Mouse (Mus musculus): ENCODE data around the gene Rnf123. TPM values are rescaled to one million over a fixed set of nuclear protein-coding genes. Genes with fewer than 3 reads are reported as not detected.

Gene Rnf123
- polyA plus RNA-seq, 1 experiment from 2014 or later: 37.5 TPM

DNA sequence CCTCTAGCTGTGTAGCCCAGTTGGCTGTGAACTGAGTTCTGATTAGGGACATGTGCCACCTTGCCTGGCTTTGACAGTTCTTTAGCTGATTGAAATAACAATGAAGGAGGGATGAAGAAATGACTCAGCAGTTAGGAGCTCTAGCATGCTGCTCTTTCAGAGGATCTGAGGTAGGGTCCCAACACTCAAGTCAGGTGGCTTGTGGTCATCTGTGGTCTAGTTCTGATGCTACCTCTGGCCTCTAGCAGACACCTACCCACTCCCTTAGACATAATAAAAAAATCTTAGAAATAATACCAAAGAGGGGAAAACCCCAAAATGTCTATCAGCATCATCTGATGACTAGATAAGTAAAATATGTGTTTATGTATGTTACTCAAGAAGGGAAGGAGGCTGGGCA is 72.8 kb downstream of the Rnf123 start:
- no peaks in the 10 kb centered on the region for H3K4me1 ChIP-seq (ENCODE audit: control insufficient read depth, insufficient read depth, low read length)
- no peaks in the 10 kb centered on the region for H3K9me3 ChIP-seq (replicated peaks; ENCODE audit: control insufficient read depth, low read length)
- no peak for ATAC-seq
- H3K36me3 ChIP-seq (ENCODE audit: control insufficient read depth, insufficient read depth, low read length): peaks cover 5% of the 10 kb centered on the region; the same call in 1 of the 2 replicates
- no peak overlapping the region for H3K27ac ChIP-seq (ENCODE audit: low read depth, low read length)
- DNase-seq (ENCODE audit: low spot score): no peak
- no peaks in the 10 kb centered on the region for H3K27me3 ChIP-seq (replicated peaks; ENCODE audit: control insufficient read depth, insufficient read depth, low read length)
- H3K4me3 ChIP-seq (ENCODE audit: low read depth, low read length): no peak overlapping the region
- H3K4me2 ChIP-seq (ENCODE audit: low read length): no peak overlapping the region
- H3K9ac ChIP-seq (ENCODE audit: low read length): no peak overlapping the region

DNA sequence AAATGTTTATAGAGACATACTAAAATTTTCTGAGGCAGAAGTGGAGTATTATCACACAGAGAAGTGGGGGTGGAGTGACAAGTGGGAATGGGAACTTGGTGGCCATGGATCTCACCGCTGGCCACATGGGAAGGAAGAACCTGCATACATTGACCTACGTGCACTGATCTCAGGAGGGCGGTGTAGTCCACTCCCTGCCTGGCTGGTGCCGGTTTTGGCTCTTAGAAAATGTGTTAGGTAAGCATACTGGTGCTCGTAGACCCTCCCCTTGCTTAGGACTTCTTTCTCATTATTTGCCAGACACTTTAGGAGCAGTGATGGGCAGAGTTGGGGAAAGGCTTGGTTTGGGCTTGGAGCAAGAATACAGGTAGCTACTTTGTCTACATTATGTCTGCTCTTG is 75.1 kb downstream of the Rnf123 start:
- Histone ChIP-seq H3K4me3 (ENCODE audit: low read depth, low read length) (no peak overlapping the region), H3K27ac (ENCODE audit: low read depth, low read length) (no peak overlapping the region), H3K9me3 (replicated peaks; ENCODE audit: control insufficient read depth, low read length) (no peaks in the 10 kb centered on the region), H3K4me1 (ENCODE audit: control insufficient read depth, insufficient read depth, low read length) (peaks cover 10% of the 10 kb centered on the region), H3K27me3 (replicated peaks; ENCODE audit: control insufficient read depth, insufficient read depth, low read length) (no peaks in the 10 kb centered on the region), H3K36me3 (ENCODE audit: control insufficient read depth, insufficient read depth, low read length) (peaks cover 8% of the 10 kb centered on the region; the same call in 1 of the 2 replicates), H3K4me2 (ENCODE audit: low read length) (no peak overlapping the region), H3K9ac (ENCODE audit: low read length) (no peak overlapping the region)
- no peak for ATAC-seq
- WGBS: 93% methylated on average over 5 of the region's 5 CpGs
- DNase-seq (ENCODE audit: low spot score): no peak

- peak overlapping the region; percentile 94 for H3K27ac ChIP-seq (ENCODE audit: low read depth, low read length)
- no peaks in the 10 kb centered on the region for H3K27me3 ChIP-seq (replicated peaks; ENCODE audit: control insufficient read depth, insufficient read depth, low read length)
- no peaks in the 10 kb centered on the region for H3K9me3 ChIP-seq (replicated peaks; ENCODE audit: control insufficient read depth, low read length)
- H3K4me1 ChIP-seq (ENCODE audit: control insufficient read depth, insufficient read depth, low read length): peaks cover 15% of the 10 kb centered on the region
- ATAC-seq (no peak), DNase-seq (ENCODE audit: low spot score) (peak; percentile 42)
- H3K36me3 ChIP-seq (ENCODE audit: control insufficient read depth, insufficient read depth, low read length): peaks cover 3% of the 10 kb centered on the region; the same call in 1 of the 2 replicates
- peak overlapping the region; percentile 83 for H3K4me2 ChIP-seq (ENCODE audit: low read length)
- peak overlapping the region; percentile 97 for H3K4me3 ChIP-seq (ENCODE audit: low read depth, low read length)
- peak overlapping the region; percentile 97 for H3K9ac ChIP-seq (ENCODE audit: low read length)
- WGBS: 13% methylated on average over 8 of the region's 8 CpGs
Measured at GRCm38 (mm10) chr9:108003531-108003890, 79.6 kb downstream of the Rnf123 start.

DNA sequence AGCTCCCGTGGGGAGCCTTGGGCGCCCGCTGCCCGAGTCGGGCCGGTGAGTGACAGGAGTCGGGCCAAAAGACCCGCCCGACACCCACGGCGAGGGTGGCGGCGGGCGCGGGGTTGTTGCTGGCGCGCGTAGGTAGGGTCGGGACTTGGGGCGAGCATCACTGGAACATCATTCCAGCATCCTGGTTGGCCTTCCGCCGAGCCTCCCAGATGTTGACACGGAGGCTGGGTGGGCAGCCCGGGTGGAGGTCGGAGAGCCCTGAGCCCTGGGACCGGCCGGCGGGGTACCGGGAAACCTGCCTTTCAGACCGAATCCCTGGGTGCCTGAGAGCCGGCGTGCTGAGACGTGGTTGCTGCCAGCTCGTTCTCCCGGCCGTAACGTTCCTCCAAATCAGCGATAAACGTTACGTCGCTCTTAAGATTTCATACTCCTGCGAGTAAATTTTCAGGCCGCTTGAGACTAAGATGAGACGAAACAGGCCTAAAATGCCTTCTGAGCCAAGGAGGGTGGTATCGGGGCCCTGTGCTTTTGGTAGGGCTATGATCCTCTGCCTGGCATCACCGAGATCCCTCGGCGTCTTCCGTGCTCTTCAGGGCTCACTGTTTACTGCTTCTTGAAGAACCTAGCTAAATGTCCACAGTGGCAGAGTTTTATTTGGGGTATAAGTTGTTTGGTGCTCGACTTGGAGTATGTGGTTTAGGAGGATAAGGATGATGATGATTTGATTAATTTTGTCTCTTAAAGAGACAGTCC is 80.2 kb downstream of the Rnf123 start:
- peak; percentile 57 for ATAC-seq

DNA sequence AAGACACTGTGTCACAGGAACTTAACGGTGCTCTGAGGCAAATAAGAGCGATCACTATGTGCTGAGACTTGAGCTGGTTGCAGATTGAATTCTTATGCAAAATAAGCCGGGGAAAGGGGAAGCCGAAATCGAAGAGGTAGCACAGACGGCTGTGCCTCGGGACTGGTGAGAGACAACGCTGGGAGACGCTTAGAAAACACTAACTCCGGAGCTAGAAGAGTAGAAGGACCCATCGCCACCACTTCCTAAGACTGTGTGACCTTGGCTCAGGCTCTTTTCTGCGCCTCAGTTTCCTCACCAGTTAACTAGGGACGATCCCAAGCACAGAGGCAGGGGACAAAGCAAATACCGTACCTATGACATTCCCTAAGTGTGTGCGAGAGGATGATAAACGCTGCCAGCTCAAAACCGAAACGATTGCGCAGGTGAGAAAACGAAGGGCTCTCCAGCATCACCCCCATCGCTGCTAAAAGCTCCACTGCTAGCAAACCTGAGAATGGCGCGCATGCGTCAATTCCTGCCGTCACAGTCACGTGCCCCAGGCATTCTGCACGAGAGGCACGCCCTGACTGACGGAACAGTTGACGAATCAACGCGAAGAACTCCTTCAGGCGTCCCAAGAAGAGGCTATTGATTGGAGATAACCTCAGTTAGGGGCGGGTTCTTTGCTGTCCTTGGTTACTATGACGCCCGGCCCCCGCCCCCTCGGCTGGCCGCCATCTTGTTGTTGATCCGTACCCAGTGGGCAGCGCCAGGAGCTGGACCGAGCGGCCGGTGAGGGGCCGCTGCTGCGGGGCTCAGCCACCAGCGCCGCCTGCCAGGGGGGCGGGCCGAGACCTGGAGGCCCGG is 81.0 kb downstream of the Rnf123 start, which contains the start of gene Ip6k1:
TSS of gene Ip6k1 (plus strand) at position 580 of the 849 bp plus-strand sequence.
- H3K27me3 ChIP-seq (replicated peaks; ENCODE audit: control insufficient read depth, insufficient read depth, low read length): no peaks in the 10 kb centered on the region
- H3K9me3 ChIP-seq (replicated peaks; ENCODE audit: control insufficient read depth, low read length): no peaks in the 10 kb centered on the region
- H3K4me2 ChIP-seq (ENCODE audit: low read length): peak within 1 kb of the TSS; percentile 83
- H3K36me3 ChIP-seq (ENCODE audit: control insufficient read depth, insufficient read depth, low read length): peaks cover 3% of the 10 kb centered on the region; the same call in 1 of the 2 replicates
- H3K27ac ChIP-seq (ENCODE audit: low read depth, low read length): peak within 1 kb of the TSS; percentile 94
- ATAC-seq (peak; percentile 100), DNase-seq (ENCODE audit: low spot score) (peak; percentile 100)
- H3K9ac ChIP-seq (ENCODE audit: low read length): peak within 1 kb of the TSS; percentile 97
- peaks cover 15% of the 10 kb centered on the region for H3K4me1 ChIP-seq (ENCODE audit: control insufficient read depth, insufficient read depth, low read length)
- peak within 1 kb of the TSS; percentile 97 for H3K4me3 ChIP-seq (ENCODE audit: low read depth, low read length)
- WGBS: under 1% methylated on average over 51 of the region's 51 CpGs

More for the DNA sequence above, 80.2 kb downstream of the Rnf123 start:
- H3K9me3 ChIP-seq (replicated peaks; ENCODE audit: control insufficient read depth, low read length): no peaks in the 10 kb centered on the region
- DNase-seq (ENCODE audit: low spot score): peak; percentile 24
- WGBS: under 1% methylated on average over 50 of the region's 50 CpGs
- peak overlapping the region; percentile 97 for H3K9ac ChIP-seq (ENCODE audit: low read length)
- H3K4me3 ChIP-seq (ENCODE audit: low read depth, low read length): peak overlapping the region; percentile 97
- peak overlapping the region; percentile 83 for H3K4me2 ChIP-seq (ENCODE audit: low read length)
- peaks cover 3% of the 10 kb centered on the region; the same call in 1 of the 2 replicates for H3K36me3 ChIP-seq (ENCODE audit: control insufficient read depth, insufficient read depth, low read length)
- H3K27ac ChIP-seq (ENCODE audit: low read depth, low read length): peak overlapping the region; percentile 94
- no peaks in the 10 kb centered on the region for H3K27me3 ChIP-seq (replicated peaks; ENCODE audit: control insufficient read depth, insufficient read depth, low read length)
- peaks cover 15% of the 10 kb centered on the region for H3K4me1 ChIP-seq (ENCODE audit: control insufficient read depth, insufficient read depth, low read length)

Small RNA genes lying within 50 kb of the gene (microRNA-seq; reads per million reads assigned to microRNA genes)
- not detected for gene Gm47303
- gene Mir7088: not detected

Other genes starting within 250 kb of the Rnf123 start
- 69.4 and 89.9 TPM in 2 replicates for gene Rbm6, start 210.1 kb downstream of the Rnf123 start, polyA plus RNA-seq (2014; fragmentation: Nextera tagmentation; extraction: Ambion mirVana)
- 23.5 and 27.2 TPM in 2 replicates for gene Mon1a, start 195.2 kb downstream of the Rnf123 start, polyA plus RNA-seq (2014; fragmentation: Nextera tagmentation; extraction: Ambion mirVana)
- 0.23 and 1.2 TPM in 2 replicates for gene Mst1r, start 176.5 kb downstream of the Rnf123 start, polyA plus RNA-seq (2014; fragmentation: Nextera tagmentation; extraction: Ambion mirVana)
- gene Actl11, start 154.9 kb downstream of the Rnf123 start, polyA plus RNA-seq (2014; fragmentation: Nextera tagmentation; extraction: Ambion mirVana): not detected in 2 replicates
- gene Camkv, start 147.7 kb downstream of the Rnf123 start, polyA plus RNA-seq (2014; fragmentation: Nextera tagmentation; extraction: Ambion mirVana): 25.1 and 40.8 TPM in 2 replicates
- 17.1 and 20.5 TPM in 2 replicates for gene Traip, start 133.2 kb downstream of the Rnf123 start, polyA plus RNA-seq (2014; fragmentation: Nextera tagmentation; extraction: Ambion mirVana)
- 3.1 and 4.7 TPM in 2 replicates for gene Uba7, start 107.8 kb downstream of the Rnf123 start, polyA plus RNA-seq (2014; fragmentation: Nextera tagmentation; extraction: Ambion mirVana)
- gene Gm20661, start 100.3 kb downstream of the Rnf123 start, polyA plus RNA-seq (2014; fragmentation: Nextera tagmentation; extraction: Ambion mirVana): 0.56 and 0.83 TPM in 2 replicates
- 14.2 and 16.2 TPM in 2 replicates for gene Inka1, start 97.5 kb downstream of the Rnf123 start, polyA plus RNA-seq (2014; fragmentation: Nextera tagmentation; extraction: Ambion mirVana)
- gene Cdhr4, start 90.8 kb downstream of the Rnf123 start, polyA plus RNA-seq (2014; fragmentation: Nextera tagmentation; extraction: Ambion mirVana): 1.2 and 1.5 TPM in 2 replicates
- gene Gm20662, start 87.0 kb downstream of the Rnf123 start, polyA plus RNA-seq (2014; fragmentation: Nextera tagmentation; extraction: Ambion mirVana): 0.53 TPM in 1 of 2 replicates, not detected in the other
- 39.3 and 48.1 TPM in 2 replicates for gene Ip6k1, start 80.8 kb downstream of the Rnf123 start, polyA plus RNA-seq (2014; fragmentation: Nextera tagmentation; extraction: Ambion mirVana)
- 18.5 and 20.0 TPM in 2 replicates for gene Gmppb, start 34.1 kb downstream of the Rnf123 start, polyA plus RNA-seq (2014; fragmentation: Nextera tagmentation; extraction: Ambion mirVana)
- 2.2 and 2.3 TPM in 2 replicates for gene Amigo3, start 30.2 kb downstream of the Rnf123 start, polyA plus RNA-seq (2014; fragmentation: Nextera tagmentation; extraction: Ambion mirVana)
- gene Mst1, start 2.9 kb downstream of the Rnf123 start, polyA plus RNA-seq (2014; fragmentation: Nextera tagmentation; extraction: Ambion mirVana): not detected in 2 replicates
- 39.1 and 43.0 TPM in 2 replicates for gene Apeh, start 11.3 kb upstream of the Rnf123 start, polyA plus RNA-seq (2014; fragmentation: Nextera tagmentation; extraction: Ambion mirVana)
- gene Bsn, start 107.0 kb upstream of the Rnf123 start, polyA plus RNA-seq (2014; fragmentation: Nextera tagmentation; extraction: Ambion mirVana): 5.3 and 6.6 TPM in 2 replicates
- gene Dag1, start 180.6 kb upstream of the Rnf123 start, polyA plus RNA-seq (2014; fragmentation: Nextera tagmentation; extraction: Ambion mirVana): 42.0 and 49.6 TPM in 2 replicates
- 113 and 126 TPM in 2 replicates for gene Nicn1, start 207.1 kb upstream of the Rnf123 start, polyA plus RNA-seq (2014; fragmentation: Nextera tagmentation; extraction: Ambion mirVana)
- gene Amt, start 213.5 kb upstream of the Rnf123 start, polyA plus RNA-seq (2014; fragmentation: Nextera tagmentation; extraction: Ambion mirVana): 13.2 and 13.4 TPM in 2 replicates
- gene Rhoa, start 222.8 kb upstream of the Rnf123 start, polyA plus RNA-seq (2014; fragmentation: Nextera tagmentation; extraction: Ambion mirVana): 276 and 307 TPM in 2 replicates
- 38.9 and 50.8 TPM in 2 replicates for gene Tcta, start 222.8 kb upstream of the Rnf123 start, polyA plus RNA-seq (2014; fragmentation: Nextera tagmentation; extraction: Ambion mirVana)

All from forebrain, embryonic 14.5 days (tissue).